Mouse (Mus musculus): Measurements from ENCODE around the gene Pop7.

Gene Pop7

GRCm38 (mm10) chr5:137501709-137502666 lies at the start of gene Pop7:
Gene Pop7 (minus strand): TSS chr5:137502518.
- peak; percentile 100 for DNase-seq

GRCm38 (mm10) chr5:137551119-137551518 lies 48.8 kb upstream of the Pop7 start:
- DNase-seq: no peak

GRCm38 (mm10) chr5:137549840-137550239 lies 47.5 kb upstream of the Pop7 start:
- no peak for DNase-seq

GRCm38 (mm10) chr5:137545596-137545995 lies 43.3 kb upstream of the Pop7 start:
- DNase-seq: no peak

GRCm38 (mm10) chr5:137544926-137545325 lies 42.6 kb upstream of the Pop7 start:
- no peak for DNase-seq

GRCm38 (mm10) chr5:137541768-137542540 lies 39.6 kb upstream of the Pop7 start:
- no peak for DNase-seq

GRCm38 (mm10) chr5:137540991-137541390 lies 38.7 kb upstream of the Pop7 start:
- no peak for DNase-seq

GRCm38 (mm10) chr5:137539291-137539801 lies 37.0 kb upstream of the Pop7 start:
- no peak for DNase-seq

GRCm38 (mm10) chr5:137537461-137537860 lies 35.1 kb upstream of the Pop7 start:
- DNase-seq: no peak

GRCm38 (mm10) chr5:137535318-137535717 lies 33.0 kb upstream of the Pop7 start:
- DNase-seq: no peak

GRCm38 (mm10) chr5:137534762-137535161 lies 32.4 kb upstream of the Pop7 start:
- no peak for DNase-seq

GRCm38 (mm10) chr5:137533117-137533827 lies 31.0 kb upstream of the Pop7 start, which contains the start of the genes Epo and Gnb2:
Gene Epo (minus strand): TSS chr5:137533242.
Gene Gnb2 (minus strand): TSS chr5:137533510.
- DNase-seq: peak; percentile 97 to 98

GRCm38 (mm10) chr5:137532808-137533116 lies 30.4 kb upstream of the Pop7 start:
- no peak for DNase-seq

- peak; percentile 7 to 38 for DNase-seq
Observed at GRCm38 (mm10) chr5:137532131-137532807, 30.0 kb upstream of the Pop7 start.

GRCm38 (mm10) chr5:137531414-137532130 lies 29.3 kb upstream of the Pop7 start:
- peak; percentile 54 to 57 for DNase-seq

GRCm38 (mm10) chr5:137530588-137531413 lies 28.5 kb upstream of the Pop7 start:
- peak; percentile 67 to 73 for DNase-seq

- DNase-seq: no peak
Observed at GRCm38 (mm10) chr5:137530075-137530474, 27.8 kb upstream of the Pop7 start.

GRCm38 (mm10) chr5:137529221-137529995 lies 27.1 kb upstream of the Pop7 start:
- DNase-seq: no peak

GRCm38 (mm10) chr5:137528247-137528968 lies 26.1 kb upstream of the Pop7 start:
- no peak for DNase-seq

Measured in spleen, adult 18-20 months (tissue).